Mouse (Mus musculus): ENCODE measurements around the gene Rps27. TPM values are rescaled to one million over a fixed set of nuclear protein-coding genes. Genes with fewer than 3 reads are reported as not detected.

Rps27 gene
- polyA plus RNA-seq (2012; rRNA removed; ENCODE audit: low replicate concordance) = 1,026 and 2,137 TPM in 2 replicates

DNA sequence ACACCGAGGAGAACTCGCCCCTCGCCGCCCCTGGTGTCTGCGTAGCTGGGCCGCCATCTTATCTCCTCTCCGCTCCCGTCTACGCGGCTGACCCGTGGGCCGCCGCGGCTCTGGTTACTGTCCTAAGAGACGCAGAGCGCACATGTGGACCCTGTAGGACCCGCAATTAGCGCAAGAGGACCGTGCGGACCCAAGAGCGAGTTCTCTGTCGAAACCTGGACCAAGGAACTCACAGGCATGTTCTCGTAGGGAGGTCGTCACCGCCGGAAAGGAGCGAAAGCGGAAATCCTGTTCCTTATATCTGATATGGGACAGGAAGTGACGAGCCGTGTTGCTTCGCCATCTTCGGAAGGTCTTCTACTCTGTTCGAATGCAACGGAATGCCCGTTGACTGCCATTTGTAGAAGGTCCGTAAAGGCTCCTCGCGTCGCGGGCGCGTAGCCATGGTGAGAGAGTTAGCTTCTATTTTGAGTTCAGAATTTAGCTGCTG is at the start of gene Rps27, which contains the start of gene Rab13:
Gene Rps27, minus strand, starts transcription at position 275 of the 490 bp plus-strand sequence.
Gene Rab13, plus strand, starts transcription at position 319 of the 490 bp plus-strand sequence.

DNA sequence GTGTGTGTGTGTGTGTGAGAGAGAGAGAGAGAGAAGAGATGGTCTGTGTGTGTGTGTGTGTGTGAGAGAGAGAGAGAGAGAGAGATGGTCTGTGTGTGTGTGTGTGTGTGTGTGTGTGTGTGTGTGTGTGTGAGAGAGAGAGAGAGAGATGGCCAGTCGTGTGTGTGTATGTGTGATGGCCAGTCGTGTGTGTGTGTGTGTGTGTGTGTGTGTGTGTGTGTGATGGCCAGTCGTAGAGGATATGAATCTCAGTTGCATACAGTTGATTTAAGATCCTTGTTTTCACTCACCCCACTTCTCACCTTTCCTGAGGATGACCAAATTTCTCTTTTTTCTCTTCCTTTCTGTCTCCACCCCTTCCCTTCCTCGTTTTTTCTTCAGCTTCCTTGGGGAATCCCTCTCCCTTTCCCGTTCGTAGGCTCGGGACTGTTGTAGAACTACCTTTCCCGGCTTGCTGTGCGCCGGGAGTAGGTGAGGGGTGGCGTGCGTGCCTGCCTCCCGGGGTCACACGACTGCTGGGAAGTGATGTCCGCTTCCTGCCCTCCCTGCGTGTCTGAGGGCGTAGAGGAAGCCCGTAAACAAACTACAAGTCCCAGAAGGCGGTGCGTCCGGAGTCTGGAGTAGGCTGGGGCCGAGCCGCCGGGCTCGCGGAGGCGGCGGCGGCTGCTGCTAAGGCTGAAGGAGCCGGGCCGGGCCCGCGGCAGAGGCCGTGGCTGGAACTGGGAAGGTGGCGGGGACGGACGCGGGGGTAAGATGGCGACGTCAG is 40.4 kb upstream of the Rps27 start, which contains the start of gene Crtc2:
Gene Crtc2, plus strand, starts transcription at position 511 of the 766 bp plus-strand sequence.

DNA sequence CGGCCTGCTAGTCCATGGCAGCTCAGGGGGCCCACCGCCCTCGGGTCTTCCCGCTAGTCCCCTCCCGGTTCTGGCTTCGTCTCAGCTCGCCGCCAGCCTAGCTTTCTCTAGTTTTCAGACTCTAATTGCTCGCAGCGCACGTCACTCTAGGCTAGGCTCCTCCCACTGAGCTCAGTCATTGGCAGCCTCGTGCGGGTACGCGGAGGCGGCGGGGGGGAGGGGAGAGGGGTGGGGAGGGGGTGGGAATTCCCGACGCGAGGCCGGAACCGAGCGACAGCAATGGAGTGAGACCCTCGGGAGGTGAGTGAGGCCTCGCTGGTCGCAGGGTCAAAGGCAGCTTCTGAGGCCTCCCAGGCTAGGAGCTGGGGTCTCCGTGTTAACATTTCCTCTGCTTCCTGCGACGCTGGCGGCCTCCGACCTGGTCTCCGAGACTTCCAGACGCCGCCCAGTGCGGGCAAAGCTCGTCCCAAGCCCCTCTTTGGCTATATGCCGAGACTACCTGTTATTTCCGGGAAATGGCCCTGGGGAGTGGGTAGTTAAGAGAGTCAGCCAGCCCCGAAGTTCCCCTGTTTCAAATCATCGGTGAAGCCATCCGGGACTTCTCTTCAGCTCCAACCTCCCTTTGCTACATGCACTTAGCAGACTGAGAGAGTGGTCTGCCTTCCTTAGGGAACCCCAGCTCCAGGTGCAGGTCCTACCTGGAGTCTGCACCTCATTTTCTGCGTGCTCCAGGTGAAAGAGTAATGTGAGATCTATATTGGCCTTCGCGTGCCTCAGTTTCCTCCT is 34.7 kb upstream of the Rps27 start, which contains the start of gene Slc39a1:
Gene Slc39a1, plus strand, starts transcription at position 213 of the 786 bp plus-strand sequence.

DNA sequence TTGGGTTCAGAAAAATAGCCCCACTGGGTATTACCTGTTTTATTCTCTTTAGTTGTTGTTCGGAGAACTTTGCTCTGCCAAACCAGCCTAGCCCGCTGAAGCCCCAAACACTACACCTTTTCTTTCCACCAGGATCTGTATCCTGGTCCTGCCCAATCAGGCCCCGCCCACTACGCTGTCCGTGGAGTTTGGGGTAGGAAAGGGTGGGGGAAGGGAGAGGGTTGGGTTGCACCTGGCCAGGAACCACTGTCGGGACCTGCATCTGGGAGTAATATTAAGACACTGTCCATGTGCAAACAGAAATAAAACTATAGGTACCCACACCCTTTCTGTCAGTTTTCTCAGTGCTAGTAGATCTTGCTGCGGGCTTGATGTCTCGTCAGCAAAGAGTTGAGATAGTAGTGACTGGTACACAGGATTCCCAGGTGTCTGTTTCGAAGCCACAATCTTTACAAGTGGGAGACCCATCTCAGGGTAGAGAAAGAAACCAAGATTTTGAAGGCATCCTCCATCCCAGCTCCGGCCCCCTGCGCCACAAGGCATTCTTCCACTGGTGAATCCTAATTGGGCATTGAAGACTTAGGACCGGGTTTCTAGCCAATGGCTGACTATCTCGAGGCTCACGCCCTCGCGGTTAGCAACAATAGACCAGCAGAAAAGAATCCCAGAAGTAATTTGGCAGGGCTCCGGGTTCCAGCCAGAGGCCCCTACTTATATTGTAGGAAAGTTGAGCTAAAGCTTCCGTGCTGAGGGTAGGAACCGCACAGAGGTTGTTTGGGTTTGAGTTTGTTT is 29.7 kb upstream of the Rps27 start, which contains the start of gene Creb3l4:
Gene Creb3l4, minus strand, starts transcription at position 529 of the 792 bp plus-strand sequence.

DNA sequence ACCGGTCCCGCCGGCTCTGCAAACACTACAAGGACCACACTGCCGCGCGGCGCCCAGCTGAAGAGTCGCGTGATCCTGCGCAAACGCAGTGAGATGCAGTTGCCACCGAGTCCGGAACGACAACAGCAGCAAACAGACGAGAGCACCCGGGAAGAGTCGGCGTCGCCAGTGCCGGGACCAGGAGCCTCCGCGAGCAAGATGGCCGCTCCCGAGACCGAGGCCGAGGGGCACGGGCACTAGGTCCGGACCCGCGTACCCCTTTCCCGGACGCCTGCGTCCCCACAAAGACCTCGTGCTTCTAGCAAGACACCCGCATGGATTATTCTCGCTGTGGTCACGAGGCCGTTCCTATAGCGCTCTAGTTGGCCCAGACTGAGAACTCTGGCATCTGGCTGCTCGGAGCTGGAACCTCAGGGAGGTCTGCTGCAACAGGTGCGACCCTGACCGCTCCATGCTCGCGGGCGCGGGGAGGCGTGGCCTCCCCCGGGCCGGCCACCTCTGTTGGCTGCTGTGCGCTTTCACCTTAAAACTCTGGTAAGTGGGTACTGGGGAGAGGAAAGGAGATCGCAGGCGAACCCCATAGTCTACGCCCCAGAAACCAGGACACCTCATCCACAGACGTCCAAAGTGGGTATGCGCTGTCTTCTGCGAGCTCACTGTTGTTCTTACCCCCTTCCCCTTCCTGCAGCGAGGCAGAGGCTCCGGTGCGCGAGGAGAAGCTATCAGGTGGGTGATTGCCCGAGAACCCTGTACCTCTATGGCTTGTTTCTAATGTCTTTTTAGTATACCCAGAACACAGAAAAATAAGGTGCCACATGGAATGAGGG is 18.3 kb upstream of the Rps27 start, which contains the start of gene Jtb:
Gene Jtb, plus strand, starts transcription at position 91 of the 827 bp plus-strand sequence.

Other genes with a start within 250 kb of the Rps27 start
- 29.1 and 76.8 TPM in 2 replicates for gene Hax1, start 214.9 kb downstream of the Rps27 start, polyA plus RNA-seq (2012; rRNA removed; ENCODE audit: low replicate concordance)
- 27.6 and 68.5 TPM in 2 replicates for gene 4933434E20Rik, start 162.0 kb downstream of the Rps27 start, polyA plus RNA-seq (2012; rRNA removed; ENCODE audit: low replicate concordance)
- 114 and 174 TPM in 2 replicates for gene Ubap2l, start 161.0 kb downstream of the Rps27 start, polyA plus RNA-seq (2012; rRNA removed; ENCODE audit: low replicate concordance)
- 103 and 148 TPM in 2 replicates for gene Tpm3, start 141.0 kb downstream of the Rps27 start, polyA plus RNA-seq (2012; rRNA removed; ENCODE audit: low replicate concordance)
- 0.27 and 0.57 TPM in 2 replicates for gene Nup210l, start 109.5 kb downstream of the Rps27 start, polyA plus RNA-seq (2012; rRNA removed; ENCODE audit: low replicate concordance)
- gene Rab13, start within 50 bp of the Rps27 start, polyA plus RNA-seq (2012; rRNA removed; ENCODE audit: low replicate concordance) = 5.5 and 5.7 TPM in 2 replicates
- 69.0 and 95.6 TPM in 2 replicates for gene Jtb, start 17.9 kb upstream of the Rps27 start, polyA plus RNA-seq (2012; rRNA removed; ENCODE audit: low replicate concordance)
- 1.7 and 2.5 TPM in 2 replicates for gene Creb3l4, start 29.9 kb upstream of the Rps27 start, polyA plus RNA-seq (2012; rRNA removed; ENCODE audit: low replicate concordance)
- 99.1 and 121 TPM in 2 replicates for gene Slc39a1, start 34.5 kb upstream of the Rps27 start, polyA plus RNA-seq (2012; rRNA removed; ENCODE audit: low replicate concordance)
- 81.9 and 84.8 TPM in 2 replicates for gene Crtc2, start 40.5 kb upstream of the Rps27 start, polyA plus RNA-seq (2012; rRNA removed; ENCODE audit: low replicate concordance)
- gene Dennd4b, start 51.5 kb upstream of the Rps27 start, polyA plus RNA-seq (2012; rRNA removed; ENCODE audit: low replicate concordance) = 78.6 and 97.3 TPM in 2 replicates
- gene Gatad2b, start 79.5 kb upstream of the Rps27 start, polyA plus RNA-seq (2012; rRNA removed; ENCODE audit: low replicate concordance) = 22.3 and 24.7 TPM in 2 replicates
- 21.0 and 21.7 TPM in 2 replicates for gene Slc27a3, start 176.3 kb upstream of the Rps27 start, polyA plus RNA-seq (2012; rRNA removed; ENCODE audit: low replicate concordance)
- gene Ints3, start 220.0 kb upstream of the Rps27 start, polyA plus RNA-seq (2012; rRNA removed; ENCODE audit: low replicate concordance) = 26.7 and 32.2 TPM in 2 replicates